Mouse (Mus musculus): Measurements from ENCODE around the gene Dnajc5. TPM values are rescaled to one million over a fixed set of nuclear protein-coding genes. Genes with fewer than 3 reads are reported as not detected.

Dnajc5 gene
- polyA plus RNA-seq, 1 experiment = 52.7 TPM

DNA sequence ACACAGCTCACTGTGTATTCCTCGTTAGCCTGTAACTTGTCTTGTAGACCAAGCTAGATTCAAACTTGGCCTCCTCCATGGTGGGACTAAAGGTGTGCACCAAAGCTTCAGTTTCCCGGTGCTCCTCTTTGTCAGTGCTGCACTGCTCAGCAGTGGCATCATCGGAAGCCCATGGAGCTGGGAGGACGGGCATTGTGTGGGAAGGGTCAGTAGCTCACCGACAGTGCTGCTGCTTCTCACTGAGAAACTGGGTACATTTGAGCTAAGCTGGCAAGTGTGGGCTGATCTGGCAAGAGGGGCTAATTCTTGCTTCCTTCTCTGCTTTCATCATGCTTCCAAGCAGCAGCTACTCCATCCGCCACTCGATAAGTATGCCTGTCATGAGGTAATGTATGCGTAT, 9.1 kb upstream of the Dnajc5 start:
- DNase-seq (ENCODE audit: low spot score) = no peak

DNA sequence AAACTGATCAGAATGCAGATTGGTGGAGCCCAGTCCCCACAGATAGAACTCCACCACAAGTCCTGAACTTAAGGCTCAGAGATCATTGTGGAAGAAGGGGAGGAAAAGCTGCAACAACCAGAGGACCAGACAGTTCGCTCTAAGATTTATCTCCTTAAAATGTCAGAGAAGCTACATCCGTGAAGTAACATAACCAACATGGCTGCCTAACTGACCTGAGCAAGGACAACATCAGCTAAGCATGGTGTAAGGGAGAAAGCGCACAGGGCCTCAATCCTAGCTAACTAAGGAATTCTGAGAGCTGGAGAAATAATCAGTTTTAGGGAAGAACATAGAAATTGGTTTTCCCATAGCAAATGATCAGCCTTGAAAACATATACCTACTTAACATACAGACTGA, 1.1 kb upstream of the Dnajc5 start:
- DNase-seq (ENCODE audit: low spot score) = no peak

DNA sequence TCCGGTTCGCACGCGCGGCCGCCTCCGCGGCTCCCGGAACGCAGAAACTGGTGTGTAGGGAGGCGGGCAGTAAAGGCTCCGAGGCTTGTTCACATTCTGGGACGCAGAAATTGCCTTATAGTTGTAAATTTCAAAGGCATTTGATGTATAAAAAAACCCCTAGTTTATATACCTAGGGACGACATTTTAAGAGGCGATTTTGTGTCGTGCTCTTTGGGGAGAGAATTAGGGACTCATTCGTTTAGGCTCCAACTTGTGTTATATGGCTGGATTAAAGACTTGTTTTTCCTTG, 597 bp downstream of the Dnajc5 start:
- DNase-seq (ENCODE audit: low spot score) = no peak

DNA sequence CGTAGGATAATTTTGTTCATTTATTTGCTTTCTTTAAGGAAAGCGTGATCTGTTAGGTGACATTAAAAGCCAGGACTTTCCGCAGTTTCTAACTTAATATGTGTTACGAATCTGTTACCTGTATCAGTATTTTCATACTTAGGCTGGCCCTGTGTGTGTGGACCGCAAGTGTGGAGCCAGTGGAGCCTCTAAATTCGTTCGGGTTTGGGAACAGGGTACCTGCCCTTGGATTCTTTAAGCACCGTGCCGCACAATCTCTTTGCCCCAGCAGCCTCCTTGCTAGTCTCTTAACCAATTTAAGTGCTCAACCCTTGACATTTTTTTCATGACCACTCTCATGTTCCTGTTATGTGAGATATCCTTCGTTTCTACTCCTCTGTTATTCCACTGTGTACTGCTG, 1.2 kb downstream of the Dnajc5 start:
- DNase-seq (ENCODE audit: low spot score) = no peak

- no peak for DNase-seq (ENCODE audit: low spot score)
These were observed 2.5 kb downstream of the Dnajc5 start for GRCm38 (mm10) chr2:181522811-181523210.

GRCm38 (mm10) chr2:181525526-181525925, 5.2 kb downstream of the Dnajc5 start:
- no peak for DNase-seq (ENCODE audit: low spot score)

DNA sequence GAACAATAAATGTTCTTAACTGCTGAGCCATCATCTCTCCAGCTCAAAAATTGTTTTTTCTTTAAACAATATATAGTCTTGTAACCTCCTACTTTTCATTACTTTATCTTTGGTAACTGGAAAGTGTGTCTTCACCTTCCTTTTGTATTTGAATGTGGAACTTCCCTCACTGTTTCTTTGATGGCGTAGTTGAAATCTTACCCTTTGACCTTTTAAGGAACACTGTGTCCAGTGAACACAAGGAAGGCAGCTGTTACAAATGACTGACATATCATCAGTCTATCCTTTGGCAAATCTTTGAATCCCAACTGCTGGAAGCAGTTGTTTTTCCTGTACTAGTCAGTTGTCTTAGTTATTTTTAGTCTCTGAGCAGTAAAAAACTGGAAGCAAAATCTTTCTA, 8.8 kb downstream of the Dnajc5 start:
- no peak for DNase-seq (ENCODE audit: low spot score)

- DNase-seq (ENCODE audit: low spot score) = no peak
These were observed 12.3 kb downstream of the Dnajc5 start for GRCm38 (mm10) chr2:181532589-181532988.

- no peak for DNase-seq (ENCODE audit: low spot score)
These were observed 16.1 kb downstream of the Dnajc5 start for GRCm38 (mm10) chr2:181536410-181536809.

DNA sequence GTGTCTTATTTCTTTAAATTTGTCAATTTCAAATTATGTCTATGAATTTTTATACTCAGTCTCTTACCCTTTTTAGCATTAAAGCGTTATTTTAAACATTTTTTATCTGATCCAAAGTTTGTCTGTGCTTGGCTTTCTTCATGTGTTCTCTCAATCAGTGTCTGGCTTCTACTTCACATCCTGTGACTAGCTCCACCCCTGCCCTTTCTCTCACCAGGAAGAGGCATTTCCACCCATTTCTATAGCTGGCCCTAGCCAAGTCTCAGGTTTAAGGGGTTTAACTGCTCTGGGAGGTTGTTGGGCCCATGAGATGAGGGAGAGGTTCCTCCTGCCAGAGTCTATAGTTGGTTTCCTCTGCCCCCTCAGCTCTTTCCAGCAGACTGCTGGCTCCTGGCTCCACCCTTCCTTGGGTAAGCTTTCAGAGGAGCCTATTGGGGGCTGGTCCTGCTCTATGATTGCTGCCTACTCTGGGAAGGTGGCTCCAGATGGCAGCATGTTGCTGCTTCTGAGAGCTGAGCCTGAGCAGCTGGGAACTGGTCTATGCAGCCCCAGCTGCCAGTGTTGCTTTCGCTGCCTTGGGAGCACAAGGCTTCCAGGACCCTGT, 17.3 kb downstream of the Dnajc5 start:
- no peak for DNase-seq (ENCODE audit: low spot score)

- no peak for DNase-seq (ENCODE audit: low spot score)
These were observed 21.6 kb downstream of the Dnajc5 start for GRCm38 (mm10) chr2:181541761-181542380.

- DNase-seq (ENCODE audit: low spot score) = no peak
These were observed 25.9 kb downstream of the Dnajc5 start for GRCm38 (mm10) chr2:181546142-181546541.

DNA sequence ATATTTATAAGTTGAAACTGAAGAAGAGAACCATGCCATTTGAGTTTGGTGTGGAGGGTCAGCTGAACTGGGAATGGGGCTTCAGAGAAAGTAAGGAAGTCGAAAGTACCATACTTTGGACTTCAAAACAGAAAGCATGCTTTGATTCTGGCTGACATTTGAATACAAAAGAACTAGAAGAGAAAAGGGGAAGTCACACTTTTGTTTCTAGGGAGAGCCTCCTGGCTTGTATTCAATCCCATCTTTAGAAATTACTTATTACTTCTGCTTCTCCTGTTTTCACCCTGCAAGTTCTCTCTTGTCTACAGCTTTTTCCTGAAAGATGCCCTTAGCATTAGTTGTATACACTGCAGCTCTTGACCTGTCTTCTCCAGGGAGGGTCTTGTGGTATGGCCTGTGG, 27.9 kb downstream of the Dnajc5 start:
- no peak for DNase-seq (ENCODE audit: low spot score)

DNA sequence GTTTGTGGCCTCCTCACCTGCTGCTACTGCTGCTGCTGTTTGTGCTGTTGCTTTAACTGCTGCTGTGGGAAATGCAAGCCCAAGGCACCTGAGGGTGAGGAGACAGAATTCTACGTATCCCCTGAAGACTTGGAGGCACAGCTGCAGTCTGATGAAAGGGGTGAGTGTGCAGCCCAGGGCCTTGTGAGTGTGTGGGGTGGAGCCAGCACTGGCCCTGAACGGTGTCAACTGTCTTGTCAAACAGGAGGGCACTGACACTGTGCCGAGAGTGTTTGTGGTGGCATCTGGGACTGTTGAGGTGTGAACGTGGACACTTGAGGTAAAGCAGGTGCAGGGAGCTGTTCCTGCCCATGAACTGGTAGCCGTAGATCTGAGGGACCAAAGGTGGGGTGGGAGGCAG, 28.4 kb downstream of the Dnajc5 start:
- no peak for DNase-seq (ENCODE audit: low spot score)

GRCm38 (mm10) chr2:181550233-181550632, 29.9 kb downstream of the Dnajc5 start:
- no peak for DNase-seq (ENCODE audit: low spot score)

DNA sequence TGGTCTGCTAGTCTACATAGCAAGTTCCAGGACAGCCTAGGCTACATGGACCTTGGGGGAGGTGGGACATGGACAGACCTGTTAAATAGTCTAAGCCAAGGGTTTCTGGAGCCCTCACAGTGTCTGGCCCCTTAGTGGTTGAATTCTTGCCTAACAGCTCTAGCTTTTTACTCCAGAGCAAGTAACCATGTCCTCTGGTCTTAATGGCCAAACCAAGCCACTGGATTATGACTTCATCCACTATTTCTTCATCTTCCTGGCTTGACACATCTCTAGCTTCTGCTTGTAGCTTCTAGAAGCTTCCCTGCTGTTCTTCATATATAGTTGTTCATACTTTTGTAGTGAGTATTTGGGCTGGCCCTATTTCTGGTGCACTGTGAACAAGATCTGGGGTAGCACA, 33.5 kb downstream of the Dnajc5 start:
- no peak for DNase-seq (ENCODE audit: low spot score)

DNA sequence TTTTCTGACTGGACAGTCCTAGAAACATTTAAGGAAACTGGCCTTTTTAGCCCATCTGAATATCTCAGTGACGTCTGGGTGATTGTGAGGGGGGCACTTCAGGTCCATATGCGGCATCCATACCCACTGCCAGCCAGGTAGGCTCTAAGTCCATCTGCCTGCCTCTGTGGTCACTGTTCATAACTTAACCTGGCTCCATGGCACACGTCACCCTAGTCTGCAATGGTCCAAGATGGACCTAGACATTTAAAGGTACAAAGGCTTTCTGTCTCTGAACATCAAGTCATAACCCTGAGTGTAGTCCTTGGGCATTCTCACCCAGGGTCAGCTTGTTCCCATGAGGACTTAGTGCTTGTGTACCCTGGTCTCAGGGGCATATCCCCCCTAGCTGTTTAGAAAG, 47.1 kb downstream of the Dnajc5 start:
- DNase-seq (ENCODE audit: low spot score) = no peak

DNA sequence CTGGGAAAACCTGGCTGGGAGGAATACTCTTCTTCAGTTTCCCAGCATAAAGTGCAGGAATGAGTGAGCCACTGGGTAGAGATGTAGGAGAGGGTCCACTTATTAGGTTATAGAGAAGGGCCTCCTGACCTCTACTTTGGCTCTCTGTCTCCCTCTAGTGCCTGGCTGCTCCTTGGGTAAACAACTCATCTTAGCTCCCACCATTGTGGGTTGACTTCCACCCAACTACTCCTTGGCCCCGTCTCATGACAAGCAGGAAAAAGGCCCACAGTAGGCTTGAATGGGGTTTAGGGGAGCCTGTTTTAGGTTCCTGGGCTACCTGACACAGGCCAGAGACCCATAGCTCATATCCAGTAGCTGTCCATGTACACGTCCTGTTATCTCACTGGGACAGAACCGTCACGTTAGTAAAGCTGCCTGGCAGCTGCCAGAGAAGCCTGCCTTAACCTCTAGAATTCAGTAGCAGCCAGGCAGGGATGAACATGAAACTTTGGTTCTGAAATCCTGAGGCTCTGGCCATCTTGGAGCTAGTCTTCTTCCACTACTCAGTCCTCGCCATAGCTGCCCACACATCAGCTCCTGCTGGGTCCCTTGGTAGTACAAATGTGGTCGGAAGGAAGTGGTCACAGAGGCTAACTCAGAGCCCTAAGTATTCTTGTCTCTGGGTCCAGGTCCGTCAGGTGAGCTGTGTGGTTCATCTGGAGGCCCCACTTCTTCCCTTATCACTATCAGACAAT, 48.2 kb downstream of the Dnajc5 start:
- DNase-seq (ENCODE audit: low spot score) = no peak

GRCm38 (mm10) chr2:181569856-181570255, 49.6 kb downstream of the Dnajc5 start:
- no peak for DNase-seq (ENCODE audit: low spot score)

DNA sequence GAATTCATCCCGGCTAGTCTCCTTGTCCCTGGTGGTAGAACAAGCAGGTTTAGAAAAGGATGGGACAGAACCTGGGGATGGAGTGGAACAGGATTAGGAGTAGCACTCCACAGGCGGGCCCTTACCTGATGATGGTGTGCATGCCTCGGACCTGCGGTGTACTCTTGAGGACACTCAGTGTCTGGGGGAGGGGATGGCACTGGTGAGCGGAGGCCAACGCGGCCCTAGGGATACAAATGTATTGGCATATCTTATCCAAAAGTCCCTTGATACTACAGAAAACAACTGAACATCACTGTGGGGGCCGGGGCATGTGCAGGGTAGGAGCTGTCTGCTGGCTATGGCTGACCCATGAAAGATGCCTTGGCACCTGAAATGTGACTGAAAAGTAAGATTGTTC, 50.1 kb downstream of the Dnajc5 start:
- no peak for DNase-seq (ENCODE audit: low spot score)

DNA sequence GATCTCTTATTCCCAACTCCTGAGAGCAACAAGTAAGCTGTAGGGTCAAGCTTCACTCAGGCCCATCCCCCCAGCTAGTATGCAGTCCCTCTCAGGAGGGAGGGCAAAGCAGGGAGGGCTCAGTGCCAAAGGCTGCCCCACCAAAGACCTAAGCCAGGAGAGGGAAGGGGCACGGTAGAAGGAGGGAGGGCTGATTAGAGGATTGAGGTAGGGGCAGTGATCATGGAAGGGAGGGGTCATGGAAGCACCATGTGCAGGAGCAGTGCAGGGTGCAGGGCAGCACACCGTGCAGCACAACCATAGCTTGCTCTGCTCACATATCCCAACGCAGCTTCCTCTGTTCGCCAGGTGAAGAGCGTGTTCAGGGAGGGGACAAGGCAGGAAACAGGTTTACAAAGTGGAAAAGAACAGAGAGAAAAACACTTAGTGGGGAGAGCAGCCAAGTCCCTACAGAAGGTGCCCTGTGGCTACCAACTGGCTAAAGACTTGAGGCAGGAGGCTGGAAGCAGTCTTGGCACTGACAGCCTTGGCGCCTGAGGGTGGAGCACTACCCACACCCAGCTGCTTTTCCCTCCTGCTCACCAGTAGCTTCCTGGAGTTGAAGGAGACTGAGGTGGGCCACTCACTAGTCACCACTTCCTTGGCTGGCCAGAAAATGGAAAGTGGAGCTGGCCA, 50.8 kb downstream of the Dnajc5 start:
- no peak for DNase-seq (ENCODE audit: low spot score)

DNA sequence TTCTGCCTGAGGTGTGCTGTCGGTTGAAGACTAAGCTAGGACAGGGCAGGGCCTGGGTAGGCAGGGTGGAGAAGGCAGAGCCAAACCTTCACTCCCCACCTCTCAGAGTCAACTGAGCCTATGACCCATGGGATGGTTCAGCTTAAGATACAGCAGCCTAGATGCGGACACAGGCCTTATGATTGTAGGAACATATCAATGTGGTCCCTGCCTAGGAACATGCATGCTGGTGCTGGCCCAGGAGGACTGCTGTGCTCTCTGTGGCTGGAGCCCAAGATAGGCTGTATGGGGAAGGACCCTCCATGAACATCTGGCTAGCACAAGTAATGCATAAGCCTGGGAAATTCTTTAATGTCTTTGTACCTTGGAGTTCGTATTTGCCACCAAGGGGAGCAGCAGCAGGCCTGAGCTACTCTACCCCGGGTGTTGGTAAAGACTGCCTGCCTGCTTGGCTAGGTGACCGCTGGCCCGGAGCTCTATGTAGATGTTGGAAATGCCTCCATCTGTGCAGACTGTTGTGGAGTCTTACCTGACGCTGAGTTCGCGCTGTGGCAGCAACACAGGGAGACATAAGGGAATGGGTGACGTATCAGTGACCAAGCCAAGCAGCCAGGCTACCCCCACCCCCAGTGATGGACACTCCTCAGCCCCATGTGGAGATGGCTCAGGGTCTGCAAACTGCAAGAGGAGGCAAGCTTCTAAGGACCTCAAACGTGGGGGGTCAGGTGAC, 51.8 kb downstream of the Dnajc5 start:
- DNase-seq (ENCODE audit: low spot score) = peak; percentile 16
